Mouse (Mus musculus) brain, embryonic 18.5 days (tissue): ENCODE data around the gene Map3k14.

Source experiments
- DNase-seq: peaks from one replicate; pipeline ENCODE4 v3.0.0-alpha.2; 2012; ENCODE audit warnings: low read depth, low spot score

Gene Map3k14

GRCm38 (mm10) chr11:103271979-103272378 lies 4.7 kb upstream of the Map3k14 start:
- no peak for DNase-seq

GRCm38 (mm10) chr11:103269426-103269825 lies 2.2 kb upstream of the Map3k14 start:
- DNase-seq: no peak

GRCm38 (mm10) chr11:103268905-103269304 lies 1.6 kb upstream of the Map3k14 start:
- no peak for DNase-seq

GRCm38 (mm10) chr11:103268350-103268749 lies 1.1 kb upstream of the Map3k14 start:
- DNase-seq: no peak

- no peak for DNase-seq
Observed at GRCm38 (mm10) chr11:103266729-103267345, 435 bp downstream of the Map3k14 start.

- DNase-seq: no peak
Observed at GRCm38 (mm10) chr11:103265856-103266255, 1.4 kb downstream of the Map3k14 start.

- no peak for DNase-seq
Observed at GRCm38 (mm10) chr11:103265211-103265610, 2.1 kb downstream of the Map3k14 start.

- DNase-seq: no peak
Observed at GRCm38 (mm10) chr11:103264427-103265005, 2.8 kb downstream of the Map3k14 start.

GRCm38 (mm10) chr11:103263551-103263950 lies 3.7 kb downstream of the Map3k14 start:
- no peak for DNase-seq

- no peak for DNase-seq
Observed at GRCm38 (mm10) chr11:103262412-103263267, 4.6 kb downstream of the Map3k14 start.

GRCm38 (mm10) chr11:103261671-103262411 lies 5.4 kb downstream of the Map3k14 start:
- no peak for DNase-seq

GRCm38 (mm10) chr11:103260515-103261192 lies 6.6 kb downstream of the Map3k14 start:
- no peak for DNase-seq

GRCm38 (mm10) chr11:103260034-103260433 lies 7.2 kb downstream of the Map3k14 start:
- no peak for DNase-seq

GRCm38 (mm10) chr11:103257938-103258481 lies 9.3 kb downstream of the Map3k14 start:
- no peak for DNase-seq

GRCm38 (mm10) chr11:103253605-103254004 lies 13.7 kb downstream of the Map3k14 start:
- DNase-seq: no peak

GRCm38 (mm10) chr11:103252380-103252779 lies 14.9 kb downstream of the Map3k14 start:
- DNase-seq: no peak

- no peak for DNase-seq
Observed at GRCm38 (mm10) chr11:103250324-103250723, 16.9 kb downstream of the Map3k14 start.

GRCm38 (mm10) chr11:103249509-103249908 lies 17.8 kb downstream of the Map3k14 start:
- no peak for DNase-seq

- no peak for DNase-seq
Observed at GRCm38 (mm10) chr11:103248837-103249236, 18.4 kb downstream of the Map3k14 start.

GRCm38 (mm10) chr11:103247504-103248177 lies 19.6 kb downstream of the Map3k14 start:
- DNase-seq: no peak
